Mouse (Mus musculus): ENCODE data around the gene Cirbp.

Cirbp gene

DNA sequence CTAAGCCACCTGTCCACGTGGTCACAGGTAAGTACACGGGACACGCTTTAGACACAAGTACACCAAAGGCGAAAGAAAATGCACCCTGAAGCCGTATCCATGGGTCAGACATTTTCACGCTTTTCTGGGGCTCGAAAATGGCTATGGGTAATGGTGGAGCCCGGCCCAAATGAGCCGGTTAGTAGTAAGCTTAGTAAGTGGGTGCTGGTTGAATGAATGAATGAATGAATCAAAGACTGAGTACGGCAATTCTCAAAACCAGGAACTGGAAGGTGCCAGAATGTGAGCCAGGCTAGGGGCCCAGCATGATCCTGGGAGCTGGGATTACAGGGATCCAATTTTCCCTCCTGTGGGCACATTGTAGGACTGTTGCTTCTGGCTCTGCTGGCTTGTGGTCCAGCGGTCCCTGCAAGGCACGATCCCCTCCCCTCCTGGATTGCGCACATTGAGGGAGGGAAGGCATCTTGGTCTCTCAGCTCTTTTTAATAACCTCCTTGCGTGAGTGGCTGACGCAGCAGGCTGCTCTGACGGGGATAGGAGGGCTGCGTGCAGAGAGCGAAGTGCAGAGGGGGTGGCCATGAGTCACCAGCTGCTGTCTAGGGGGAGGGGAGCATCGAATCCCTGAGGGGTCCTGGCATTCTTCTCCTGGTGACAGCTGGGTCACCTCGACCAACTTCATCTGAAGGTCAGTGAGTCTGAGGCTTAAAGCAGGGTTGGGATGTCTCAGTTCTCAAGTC, at the start of gene Cirbp:
TSS of gene Cirbp (plus strand) at position 594 of the 737 bp plus-strand sequence.
- no peak for DNase-seq

GRCm38 (mm10) chr10:80116563-80116926, 49.2 kb upstream of the Cirbp start:
- DNase-seq = peak; percentile 28 to 45

DNA sequence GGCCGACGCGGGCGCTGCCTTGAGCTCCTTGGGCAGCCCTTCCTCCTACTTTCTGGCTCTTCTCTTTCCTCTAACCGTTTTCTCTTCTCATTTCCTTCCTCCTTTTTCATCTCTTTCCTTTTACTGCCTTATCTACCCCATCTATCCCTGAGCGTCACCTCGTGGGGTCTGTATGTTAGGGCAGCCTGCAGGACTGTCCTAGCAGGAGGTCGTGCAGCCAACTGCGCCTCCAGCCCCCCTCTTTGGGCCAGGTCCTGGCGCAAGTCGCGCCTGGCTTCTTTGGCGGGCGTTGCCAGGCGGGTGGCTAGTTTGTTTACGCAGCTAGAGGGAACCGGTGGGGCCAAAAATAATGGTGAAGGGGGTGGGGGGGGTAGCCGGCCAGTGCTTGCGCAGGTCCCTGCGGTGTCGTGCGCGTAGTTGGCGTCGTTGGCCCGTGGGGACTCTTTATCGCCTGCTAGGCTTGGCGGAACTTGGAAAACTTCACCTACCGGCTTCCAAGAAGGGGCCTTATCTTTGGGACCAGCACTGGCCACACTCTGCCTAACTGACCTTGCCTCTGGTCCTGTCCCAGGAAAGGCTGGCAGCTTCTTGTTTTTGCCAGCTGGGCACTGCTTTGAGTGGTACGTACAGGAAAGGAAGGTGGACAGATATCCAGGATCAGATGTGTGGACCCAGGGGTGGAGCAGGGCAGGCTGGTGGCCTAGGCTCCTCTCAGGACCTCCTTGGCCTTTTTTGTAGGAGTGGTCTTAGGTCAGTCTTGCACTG, 48.7 kb upstream of the Cirbp start:
- DNase-seq = peak; percentile 45 to 47

GRCm38 (mm10) chr10:80117736-80118135, 48.0 kb upstream of the Cirbp start:
- no peak for DNase-seq

DNA sequence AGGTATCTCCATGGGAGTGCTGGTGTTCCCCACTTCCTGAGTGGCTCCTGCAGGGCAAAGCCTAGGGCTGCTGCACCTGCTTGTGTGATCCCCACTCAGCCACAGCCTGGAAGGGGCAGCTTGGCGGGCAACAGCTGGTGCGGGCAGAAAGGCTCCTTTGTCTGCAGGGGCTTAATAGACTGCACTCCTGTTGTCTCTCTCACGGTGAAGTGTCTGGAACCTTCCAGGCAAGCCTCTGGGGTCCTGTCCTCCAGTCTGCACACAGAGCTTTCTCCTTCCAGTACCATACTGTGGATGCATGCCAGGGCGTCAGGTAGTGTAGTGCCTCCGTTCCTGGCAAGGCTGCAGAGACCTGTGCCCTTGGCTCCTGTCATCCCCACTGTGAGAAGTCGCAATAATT, 47.2 kb upstream of the Cirbp start:
- DNase-seq = no peak

- no peak for DNase-seq
Measured at GRCm38 (mm10) chr10:80120146-80120545, 45.6 kb upstream of the Cirbp start.

DNA sequence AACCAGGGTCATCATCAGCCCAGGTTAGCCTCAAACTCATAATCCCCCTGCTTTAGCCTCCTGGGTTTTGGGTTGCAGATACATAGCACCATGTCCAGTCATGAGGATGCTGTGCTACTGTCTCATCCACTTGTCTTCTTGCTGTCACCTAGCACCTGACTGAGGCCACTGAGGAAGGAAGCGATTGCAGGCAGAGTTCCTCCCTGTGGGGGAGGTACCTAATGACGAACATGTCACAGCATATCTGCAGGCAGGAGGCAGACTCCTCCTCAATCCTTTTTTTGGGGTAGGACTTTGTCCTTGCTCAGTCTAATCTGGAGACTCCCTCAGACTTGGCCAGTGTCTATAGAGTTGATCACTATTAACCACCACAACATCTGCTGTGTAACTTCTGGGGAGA, 44.1 kb upstream of the Cirbp start:
- no peak for DNase-seq

GRCm38 (mm10) chr10:80123932-80124562, 41.7 kb upstream of the Cirbp start:
- DNase-seq = no peak

- DNase-seq = no peak
Measured at GRCm38 (mm10) chr10:80127920-80128319, 37.9 kb upstream of the Cirbp start.

GRCm38 (mm10) chr10:80129846-80130245, 35.9 kb upstream of the Cirbp start:
- DNase-seq = no peak

DNA sequence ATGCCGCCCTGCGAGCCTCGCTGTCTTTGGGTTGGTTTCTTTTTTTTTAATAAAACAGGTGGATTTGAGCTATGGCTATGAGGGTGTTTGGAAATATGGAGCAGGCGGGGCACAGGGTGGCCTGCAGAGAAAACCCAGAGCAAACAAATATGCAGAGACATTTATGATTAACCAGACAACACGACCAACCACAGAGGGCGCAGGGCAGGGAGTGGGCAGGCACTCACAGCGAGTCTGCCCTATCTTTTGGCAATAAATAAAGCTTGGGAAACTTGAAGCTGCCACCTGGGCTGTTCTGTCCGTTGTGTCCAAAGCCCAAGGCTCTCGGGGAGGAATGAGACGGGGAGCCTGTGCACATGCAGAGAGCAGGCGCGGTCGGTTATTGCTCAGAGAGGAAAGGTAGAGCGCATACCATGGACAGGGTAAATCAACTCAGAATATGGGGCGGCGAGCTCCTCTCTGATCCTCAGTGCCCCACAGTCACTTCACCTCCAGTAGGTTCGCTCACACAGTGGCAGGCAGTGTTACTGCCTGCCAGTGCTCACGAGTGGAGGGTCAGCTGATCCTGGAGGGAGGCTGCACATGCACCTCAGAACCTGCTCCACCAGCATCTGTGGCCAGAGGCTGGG, 35.3 kb upstream of the Cirbp start:
- no peak for DNase-seq

DNA sequence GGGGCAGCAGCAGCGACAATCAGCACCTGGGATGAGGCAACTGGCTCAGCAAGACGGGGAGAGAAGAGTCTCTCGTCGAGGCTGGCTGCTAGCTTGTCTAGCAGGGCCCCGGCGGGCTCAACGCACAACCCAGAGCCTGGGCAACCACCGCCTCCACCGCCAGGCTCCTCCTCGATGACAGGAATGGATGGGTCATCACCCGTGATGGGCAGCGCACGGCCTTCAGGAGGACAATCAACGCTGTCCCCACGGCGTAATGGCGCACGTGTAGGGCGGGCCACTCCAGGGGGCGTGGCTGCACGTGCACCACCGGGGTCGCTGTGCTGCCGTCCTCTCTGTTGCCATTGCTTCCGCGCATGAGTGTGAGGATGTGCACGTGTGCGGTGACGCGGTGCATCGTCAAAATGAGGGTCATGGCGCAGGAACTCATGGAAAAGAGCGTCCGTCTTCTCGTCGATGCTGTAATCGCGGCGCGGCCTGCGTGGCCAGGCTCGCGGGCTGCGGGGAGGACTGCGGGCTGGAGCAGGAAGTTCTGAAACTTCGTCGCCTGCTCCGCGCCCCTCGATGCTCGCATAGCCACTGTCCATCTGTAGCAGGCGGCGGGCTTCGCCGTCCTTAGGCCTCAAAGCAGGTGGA, 34.4 kb upstream of the Cirbp start:
- DNase-seq = no peak

- DNase-seq = no peak
Measured at GRCm38 (mm10) chr10:80131952-80132350, 33.8 kb upstream of the Cirbp start.

- DNase-seq = peak; percentile 27 to 39
Measured at GRCm38 (mm10) chr10:80133226-80133849, 32.4 kb upstream of the Cirbp start.

GRCm38 (mm10) chr10:80134421-80134820, 31.4 kb upstream of the Cirbp start:
- DNase-seq = no peak

DNA sequence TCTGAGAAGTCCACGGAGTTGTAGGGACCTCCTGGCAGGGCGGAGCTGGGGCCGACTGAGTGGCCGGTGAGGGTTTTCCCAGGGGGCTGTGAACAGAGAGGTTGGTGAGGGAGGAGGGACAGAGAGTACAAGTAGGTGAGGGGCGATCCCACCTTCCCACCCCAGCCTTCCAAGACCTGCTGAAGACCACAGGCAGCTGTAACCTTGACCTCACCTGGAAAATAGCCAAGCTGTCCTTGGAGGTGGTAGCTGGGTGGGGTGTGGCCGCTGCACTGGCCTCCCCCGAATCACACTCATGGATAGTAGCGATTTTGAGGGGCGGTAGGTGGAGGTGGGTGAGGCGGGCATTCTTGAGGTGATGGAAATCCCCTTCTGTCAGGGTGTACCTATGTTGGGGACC, 30.6 kb upstream of the Cirbp start:
- DNase-seq = no peak

DNA sequence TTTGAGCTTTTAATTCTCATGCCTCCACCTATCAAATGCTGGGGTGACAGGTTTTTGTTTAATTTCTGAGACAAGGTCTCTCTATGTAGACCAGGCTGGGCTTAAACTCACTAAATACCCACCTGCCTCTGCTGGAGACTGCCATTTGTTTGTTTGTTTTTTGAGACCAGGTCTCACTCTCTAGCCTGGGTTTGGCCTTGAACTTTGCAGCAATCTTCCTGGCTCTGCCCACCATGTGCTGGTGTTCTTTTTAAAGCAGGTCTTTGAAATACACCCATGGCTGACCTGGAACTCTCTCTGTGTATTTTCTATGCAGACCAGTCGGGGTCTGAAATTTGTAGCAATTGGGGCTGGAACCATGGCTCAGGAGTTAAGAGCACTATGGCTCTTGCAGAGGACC, 30.1 kb upstream of the Cirbp start:
- no peak for DNase-seq

- DNase-seq = no peak
Measured at GRCm38 (mm10) chr10:80136179-80136951, 29.4 kb upstream of the Cirbp start.

DNA sequence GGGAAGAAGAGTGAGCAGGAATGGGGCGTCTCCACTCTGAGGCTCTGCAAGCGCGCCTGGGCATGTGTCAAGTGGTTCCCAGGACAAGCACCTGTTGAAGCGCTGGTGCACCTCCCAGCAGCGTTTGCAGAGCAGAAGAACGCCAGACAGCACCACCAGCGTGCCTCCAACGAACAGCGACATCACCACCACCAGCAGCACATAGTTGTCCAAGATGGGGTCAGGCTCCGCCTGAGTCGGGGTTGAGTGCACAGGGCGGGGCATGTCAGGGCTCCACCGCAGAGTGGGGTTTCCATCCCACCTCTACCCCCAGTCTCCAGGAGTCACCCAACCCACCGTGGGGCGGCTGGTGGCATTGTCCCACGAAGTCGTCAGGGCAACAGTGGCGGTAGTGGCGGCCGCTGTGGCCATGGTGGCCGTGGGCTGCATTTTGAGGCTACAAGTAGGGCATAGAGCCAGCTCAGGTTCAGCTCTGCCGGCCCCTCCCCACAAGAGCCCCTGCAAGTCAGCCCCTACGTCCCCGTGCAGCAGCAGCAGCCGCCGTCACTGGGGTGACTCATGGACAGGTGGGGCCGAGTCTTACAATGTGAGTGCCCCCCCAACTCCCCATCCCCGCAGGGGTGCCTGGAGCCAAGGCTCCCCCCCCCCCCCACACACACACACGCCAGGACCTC, 28.7 kb upstream of the Cirbp start:
- DNase-seq = peak; percentile 61 to 64

DNA sequence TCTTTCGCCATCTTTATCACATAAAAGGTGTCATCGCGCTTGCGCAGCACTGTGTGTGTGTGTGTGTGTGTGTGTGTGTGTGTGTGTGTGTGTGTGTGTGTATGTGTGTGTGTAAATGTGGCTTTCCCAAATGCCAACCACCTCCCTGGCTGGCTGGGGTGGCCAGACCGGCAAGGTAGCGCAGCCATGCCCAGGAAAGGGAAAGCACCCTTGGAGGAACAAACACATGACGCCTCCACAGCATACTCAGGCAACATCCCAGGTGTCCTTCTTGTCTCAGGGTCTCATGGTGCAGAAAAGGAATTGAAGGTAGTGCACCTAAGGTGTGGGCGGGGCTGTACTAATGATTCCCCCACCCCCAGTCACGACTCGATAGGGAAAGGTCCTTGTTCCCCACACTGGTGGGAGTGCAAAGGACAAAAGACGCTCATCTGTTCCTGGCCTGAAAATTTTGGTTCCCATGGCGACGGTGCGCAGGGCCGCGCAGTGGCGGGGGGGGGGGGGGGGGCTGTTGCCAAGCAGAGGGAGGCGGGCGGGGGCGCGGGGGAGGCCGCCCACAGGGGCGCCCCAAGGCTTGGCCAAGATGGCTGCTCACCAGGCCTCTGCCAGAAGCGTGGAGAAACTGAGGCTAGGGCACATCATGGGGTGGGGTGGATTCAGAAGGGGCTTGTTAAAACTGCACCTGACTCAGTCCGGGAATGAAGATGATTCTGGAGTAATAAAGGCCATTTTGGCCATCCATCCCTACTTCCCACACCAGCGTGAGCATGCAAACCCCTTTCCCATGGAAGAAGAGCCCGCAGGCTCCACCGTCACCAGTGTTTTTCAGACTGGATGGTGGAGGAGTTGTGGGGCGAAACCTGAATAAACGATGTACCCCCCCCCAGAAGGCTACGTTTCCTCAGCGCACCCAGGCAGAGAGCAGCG, 27.9 kb upstream of the Cirbp start:
- DNase-seq = peak; percentile 32 to 39
